8 mouse cellular contexts compared by ENCODE assay signal in the genomic region with DNA sequence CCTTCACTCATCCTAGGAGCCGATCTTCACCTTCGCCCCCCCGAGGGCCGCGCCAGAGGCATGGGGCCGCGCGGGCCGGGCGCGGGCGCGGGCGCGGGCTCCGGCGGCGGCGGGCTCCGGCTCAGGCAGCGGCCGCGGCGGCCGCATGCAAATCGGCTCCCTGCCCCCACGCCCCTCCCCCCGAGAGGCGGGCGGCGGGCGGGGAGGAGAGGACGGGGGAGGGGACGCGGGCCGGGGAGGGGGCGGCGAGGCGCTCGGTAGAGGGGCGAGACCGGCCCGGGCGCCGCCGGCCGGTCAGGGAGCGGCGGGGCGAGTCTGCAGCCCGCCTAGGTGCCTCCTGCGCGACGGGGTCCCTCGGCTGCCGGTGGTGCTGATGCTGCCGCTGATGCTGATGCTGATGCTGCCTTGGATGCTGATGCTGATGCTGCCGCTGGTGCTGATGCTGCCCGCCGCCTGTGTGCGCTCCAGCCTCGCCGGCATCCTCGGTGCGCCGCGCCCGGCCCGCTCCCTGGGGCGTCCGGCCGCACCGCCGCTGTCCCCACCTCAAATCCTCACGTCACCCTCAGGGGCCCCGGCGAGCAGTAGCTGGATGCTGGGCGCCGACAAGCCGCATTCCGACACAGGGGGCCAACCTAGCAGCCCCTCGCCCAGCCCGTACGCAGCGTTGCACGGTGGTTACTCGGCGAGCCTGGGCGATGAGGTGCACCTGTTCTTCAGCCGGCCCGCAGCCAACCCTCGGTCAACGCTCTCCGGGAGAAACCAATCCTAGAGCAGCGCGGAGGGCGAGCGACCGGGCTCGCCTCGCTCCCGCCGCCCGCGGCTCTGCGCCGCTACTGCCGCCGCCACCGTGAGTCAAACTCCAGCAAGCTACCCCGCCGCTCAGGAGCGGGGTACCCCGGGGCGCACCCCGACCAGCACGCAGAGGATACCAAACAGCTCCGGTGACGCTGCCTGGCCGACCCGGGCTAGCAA. TPM values are rescaled to one million over a fixed set of nuclear protein-coding genes. Genes with fewer than 3 reads are reported as not detected.
DNase-seq lines count a peak whose midpoint lies in the region; ATAC-seq and TF ChIP-seq lines count a peak whose summit lies in the region.

A gene (minus strand): TSS at position 299 of the 972 bp plus-strand sequence.

- no peak for DNase-seq in kidney, postnatal 14 days
- DNase-seq in layer of hippocampus, adult 8-10 months (ENCODE audit: low spot score in 2 of 2) = peak; percentile 32 to 57
- DNase-seq in liver, postnatal 0 days = peak; percentile 13
- DNase-seq in gastrocnemius, adult 18-20 months (ENCODE audit: low spot score) = no peak

- H3K4me3 ChIP-seq in kidney, embryonic 16.5 days (ENCODE audit: low read length) = peak within 1 kb of the TSS; percentile 59
- H3K4me3 ChIP-seq in forebrain, embryonic 12.5 days (replicated peaks) = peak within 1 kb of the TSS; percentile 70
- no peak within 1 kb of the TSS for H3K4me3 ChIP-seq in liver, postnatal 0 days (ENCODE audit: low read depth, low read length)
- peak within 1 kb of the TSS; percentile 43 for H3K4me3 ChIP-seq in stomach, embryonic 15.5 days (replicated peaks)

- H3K36me3 ChIP-seq in kidney, embryonic 16.5 days (ENCODE audit: insufficient read depth, low read length) = no peaks in the 10 kb centered on the region
- H3K36me3 ChIP-seq in forebrain, embryonic 12.5 days (replicated peaks) = no peaks in the 10 kb centered on the region
- no peaks in the 10 kb centered on the region for H3K36me3 ChIP-seq in liver, postnatal 0 days (replicated peaks; ENCODE audit: insufficient read depth, low read length)
- no peaks in the 10 kb centered on the region for H3K36me3 ChIP-seq in stomach, embryonic 15.5 days

- H3K4me2 ChIP-seq in kidney, embryonic 16.5 days (replicated peaks; ENCODE audit: low read depth, low read length) = peak within 1 kb of the TSS; percentile 90
- peak within 1 kb of the TSS; percentile 86 for H3K4me2 ChIP-seq in forebrain, embryonic 12.5 days
- H3K4me2 ChIP-seq in liver, postnatal 0 days (ENCODE audit: low read depth, low read length) = peak within 1 kb of the TSS; percentile 58
- H3K4me2 ChIP-seq in stomach, embryonic 15.5 days = peak within 1 kb of the TSS; percentile 84

- no peak for TF ChIP-seq EP300 in liver, postnatal 0 days (IDR thresholded peaks at IDR 0.05; ENCODE audit: low read depth)

- ATAC-seq in kidney, embryonic 16.5 days (ENCODE audit: low FRiP score, low TSS enrichment) = peak; percentile 88
- ATAC-seq in cerebellum, adult (ENCODE audit: insufficient number of reproducible peaks, low FRiP score, low TSS enrichment) = peak; percentile 68
- ATAC-seq in forebrain, embryonic 12.5 days (ENCODE audit: low FRiP score) = peak; percentile 78
- ATAC-seq in liver, postnatal 0 days = 0 out of 2 replicates have a peak, but pooled peaks have one; percentile 7
- peak; percentile 84 for ATAC-seq in stomach, embryonic 15.5 days (ENCODE audit: insufficient read depth, low FRiP score, low read depth)

- WGBS in kidney, embryonic 16.5 days = 1% methylated on average over 77 of the region's 121 CpGs
- WGBS in forebrain, embryonic 12.5 days = under 1% methylated on average over 78 of the region's 121 CpGs
- WGBS in liver, postnatal 0 days (ENCODE audit: insufficient replicate concordance) = 2% methylated on average over 70 of the region's 121 CpGs
- under 1% methylated on average over 78 of the region's 121 CpGs for WGBS in stomach, embryonic 15.5 days

- no peaks in the 10 kb centered on the region for H3K9me3 ChIP-seq in kidney, embryonic 16.5 days (ENCODE audit: low read length)
- H3K9me3 ChIP-seq in forebrain, embryonic 12.5 days = no peaks in the 10 kb centered on the region
- no peaks in the 10 kb centered on the region for H3K9me3 ChIP-seq in liver, postnatal 0 days (ENCODE audit: low read length)
- no peaks in the 10 kb centered on the region for H3K9me3 ChIP-seq in stomach, embryonic 15.5 days

- peak within 1 kb of the TSS; percentile 3 for H3K9ac ChIP-seq in kidney, embryonic 16.5 days (replicated peaks; ENCODE audit: low read length)
- H3K9ac ChIP-seq in forebrain, embryonic 12.5 days = peak within 1 kb of the TSS; percentile 71
- no peak within 1 kb of the TSS for H3K9ac ChIP-seq in liver, postnatal 0 days (replicated peaks)
- H3K9ac ChIP-seq in stomach, embryonic 15.5 days = 0 out of 2 replicates have a peak within 1 kb of the TSS, but pooled peaks have one; percentile 9

- no peak for TF ChIP-seq CTCF in liver, postnatal 0 days (IDR thresholded peaks at IDR 0.05; ENCODE audit: low read depth)

- H3K27ac ChIP-seq in kidney, embryonic 16.5 days (ENCODE audit: low read length) = no peak within 1 kb of the TSS
- H3K27ac ChIP-seq in forebrain, embryonic 12.5 days = peak within 1 kb of the TSS; percentile 74
- no peak within 1 kb of the TSS for H3K27ac ChIP-seq in liver, postnatal 0 days (ENCODE audit: low read depth)
- H3K27ac ChIP-seq in stomach, embryonic 15.5 days = no peak within 1 kb of the TSS

- H3K27me3 ChIP-seq in kidney, embryonic 16.5 days (ENCODE audit: insufficient read depth, low read length) = peaks cover 74% of the 10 kb centered on the region
- peaks cover 48% of the 10 kb centered on the region for H3K27me3 ChIP-seq in forebrain, embryonic 12.5 days
- peaks cover 41% of the 10 kb centered on the region for H3K27me3 ChIP-seq in liver, postnatal 0 days (ENCODE audit: insufficient read depth, low read length)
- peaks cover 60% of the 10 kb centered on the region for H3K27me3 ChIP-seq in stomach, embryonic 15.5 days (replicated peaks)

- H3K4me1 ChIP-seq in kidney, embryonic 16.5 days (ENCODE audit: insufficient read depth, low read length) = peaks cover 13% of the 10 kb centered on the region; the same call in 1 of the 2 replicates
- H3K4me1 ChIP-seq in forebrain, embryonic 12.5 days = peaks cover 12% of the 10 kb centered on the region
- H3K4me1 ChIP-seq in liver, postnatal 0 days (ENCODE audit: insufficient read depth) = no peaks in the 10 kb centered on the region
- H3K4me1 ChIP-seq in stomach, embryonic 15.5 days = peaks cover 16% of the 10 kb centered on the region

RNA-seq across cellular contexts. Expression of the gene that starts here (rescaled TPM):
- polyA plus RNA-seq in kidney, embryonic 16.5 days (2015; fragmentation: Nextera tagmentation; extraction: Ambion mirVana) = 0.37 and 0.45 TPM in 2 replicates
- polyA plus RNA-seq in forebrain, embryonic 12.5 days (2016; fragmentation: Nextera tagmentation; extraction: Ambion mirVana) = 2.7 and 3.7 TPM in 2 replicates
- 10 to 100 TPM; 54.1 to 68.2 (median 60.5) TPM for total RNA-seq in layer of hippocampus, adult 8-10 months (2022)
- not detected in 2 replicates for polyA plus RNA-seq in liver, postnatal 0 days (2015; fragmentation: Nextera tagmentation; extraction: Ambion mirVana)
- polyA plus RNA-seq in stomach, embryonic 15.5 days (2015; fragmentation: Nextera tagmentation; extraction: Ambion mirVana) = 0.90 and 0.95 TPM in 2 replicates
- not detected for total RNA-seq in gastrocnemius, adult 18-20 months (2021)

Comparison
In these comparisons a context has a peak if more than half of its experiments do, and no peak if none do; other contexts are left out.
1. RNA of the gene that starts here (total RNA-seq): 54.1 to 68.2 TPM in layer of hippocampus, adult 8-10 months; not detected in gastrocnemius, adult 18-20 months; every median in the first group is over 10 times any median in the second.
2. Peak in ATAC-seq, H3K4me3 ChIP-seq, H3K9ac ChIP-seq and H3K4me2 ChIP-seq in kidney, embryonic 16.5 days; RNA of the gene not detected or under 1 TPM.
3. Peak in DNase-seq, ATAC-seq and H3K4me2 ChIP-seq in liver, postnatal 0 days; RNA of the gene not detected or under 1 TPM.
4. Peak in ATAC-seq, H3K4me3 ChIP-seq, H3K9ac ChIP-seq and H3K4me2 ChIP-seq in stomach, embryonic 15.5 days; RNA of the gene not detected or under 1 TPM.
5. ATAC-seq: peak in every context shown above with its lines; median percentile 88 in kidney, embryonic 16.5 days; 84 in stomach, embryonic 15.5 days; 78 in forebrain, embryonic 12.5 days; 68 in cerebellum, adult; 7 in liver, postnatal 0 days.
6. DNase-seq: peak in layer of hippocampus, adult 8-10 months (2 of 2); none in kidney, postnatal 14 days (single experiment) and gastrocnemius, adult 18-20 months (single experiment).
7. Peak in every context shown above with its lines, with median percentiles within 50 percentile points of each other: H3K4me2 ChIP-seq.